Mouse (Mus musculus) adrenal gland, postnatal 14 days (tissue): ENCODE results near the gene Pbld2. TPM values are rescaled to one million over a fixed set of nuclear protein-coding genes. Genes with fewer than 3 reads are reported as not detected.
A peak's percentile ranks its signal among the peaks of the same experiment; 100 is the strongest.

Source experiments
- DNase-seq: peaks from one replicate; pipeline ENCODE4 v3.0.0; 2021; ENCODE audit warnings: mixed read lengths
- long read RNA-seq, 2 experiments: library from polyadenylated mRNA; stranded (forward); transcript quantifications; one replicate each; pipeline ENCODE4 v2.0.0; 2021
- total RNA-seq: library from RNA; stranded (reverse); gene quantifications from 2 replicates; pipeline ENCODE4 v1.2.3, GENCODE M21; 2021

Gene Pbld2
- total RNA-seq, result 4.6 and 8.7 TPM in 2 replicates
- long read RNA-seq, experiment 1, partial matches to known transcripts, result 0 of 1 reads
- long read RNA-seq, experiment 1, other reads (novel, unspliced or antisense), result 1 of 1 reads
- long read RNA-seq, experiment 2, partial matches to known transcripts, result 17 of 20 reads
- long read RNA-seq, experiment 2, other reads (novel, unspliced or antisense), result 3 of 20 reads

DNA sequence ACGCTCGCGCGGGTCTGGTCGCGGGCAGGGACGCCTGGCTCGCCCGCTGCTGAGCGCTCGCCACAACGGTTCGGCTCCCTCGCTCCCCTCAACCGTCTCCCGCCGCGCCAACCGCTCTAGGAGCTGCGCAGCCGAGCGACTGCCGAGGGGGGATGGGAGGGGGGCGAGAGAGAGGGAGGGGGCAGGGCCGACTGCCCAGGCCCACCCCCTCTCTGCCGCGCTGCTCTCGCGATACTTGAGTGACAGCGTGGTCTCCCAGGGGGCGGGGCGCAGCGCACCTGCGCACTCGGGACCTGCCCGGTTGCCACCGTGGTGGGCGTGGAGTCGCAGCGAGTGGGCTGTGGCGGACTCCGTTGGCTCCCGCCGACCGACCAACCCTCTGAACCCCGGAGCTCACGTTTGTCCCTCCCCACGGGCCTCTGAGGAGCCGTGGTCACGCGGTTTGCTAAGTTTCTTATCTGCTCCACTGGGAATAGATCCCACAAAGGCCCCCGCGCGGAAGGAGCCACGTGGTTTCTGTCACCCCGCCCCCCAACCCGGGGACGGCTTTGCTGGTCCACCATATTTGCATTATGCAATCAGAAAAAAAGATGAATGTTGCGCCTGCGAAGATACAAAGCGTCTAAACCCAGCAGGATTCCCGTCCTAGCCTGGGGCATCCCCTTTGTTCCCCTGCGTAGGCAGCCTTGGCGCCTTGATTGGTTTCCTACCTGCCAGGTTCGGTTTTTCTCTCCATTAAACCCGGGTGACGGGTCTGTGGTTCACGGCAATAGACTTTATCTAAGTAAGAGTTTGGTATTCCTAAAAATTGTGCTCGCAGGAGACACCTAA is at the start of gene Pbld2, which contains the start of gene Hnrnph3:
Pbld2 (plus strand) TSS at position 567 of the 831 bp plus-strand sequence.
Hnrnph3 (minus strand) TSS at position 469 of the 831 bp plus-strand sequence.
- peak; percentile 100 for DNase-seq

DNA sequence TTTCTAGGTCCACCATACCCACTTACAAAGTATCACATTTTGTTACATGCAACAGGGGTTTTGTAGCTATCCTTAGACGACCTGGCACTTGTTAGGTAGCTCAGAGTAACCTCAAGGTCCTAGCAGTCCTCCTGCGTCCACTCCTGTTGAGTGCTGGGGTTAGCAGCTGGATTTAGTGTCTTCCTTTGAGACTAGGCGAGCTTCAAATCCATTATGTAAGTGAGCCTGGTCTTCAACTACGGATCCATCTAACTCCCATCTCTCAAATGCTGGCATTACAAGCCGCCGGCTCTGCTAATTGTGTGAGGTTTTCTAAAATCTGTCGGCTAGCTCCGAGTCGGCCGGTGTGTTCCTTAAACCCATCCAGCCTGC is 44.5 kb upstream of the Pbld2 start:
- DNase-seq, result no peak

DNA sequence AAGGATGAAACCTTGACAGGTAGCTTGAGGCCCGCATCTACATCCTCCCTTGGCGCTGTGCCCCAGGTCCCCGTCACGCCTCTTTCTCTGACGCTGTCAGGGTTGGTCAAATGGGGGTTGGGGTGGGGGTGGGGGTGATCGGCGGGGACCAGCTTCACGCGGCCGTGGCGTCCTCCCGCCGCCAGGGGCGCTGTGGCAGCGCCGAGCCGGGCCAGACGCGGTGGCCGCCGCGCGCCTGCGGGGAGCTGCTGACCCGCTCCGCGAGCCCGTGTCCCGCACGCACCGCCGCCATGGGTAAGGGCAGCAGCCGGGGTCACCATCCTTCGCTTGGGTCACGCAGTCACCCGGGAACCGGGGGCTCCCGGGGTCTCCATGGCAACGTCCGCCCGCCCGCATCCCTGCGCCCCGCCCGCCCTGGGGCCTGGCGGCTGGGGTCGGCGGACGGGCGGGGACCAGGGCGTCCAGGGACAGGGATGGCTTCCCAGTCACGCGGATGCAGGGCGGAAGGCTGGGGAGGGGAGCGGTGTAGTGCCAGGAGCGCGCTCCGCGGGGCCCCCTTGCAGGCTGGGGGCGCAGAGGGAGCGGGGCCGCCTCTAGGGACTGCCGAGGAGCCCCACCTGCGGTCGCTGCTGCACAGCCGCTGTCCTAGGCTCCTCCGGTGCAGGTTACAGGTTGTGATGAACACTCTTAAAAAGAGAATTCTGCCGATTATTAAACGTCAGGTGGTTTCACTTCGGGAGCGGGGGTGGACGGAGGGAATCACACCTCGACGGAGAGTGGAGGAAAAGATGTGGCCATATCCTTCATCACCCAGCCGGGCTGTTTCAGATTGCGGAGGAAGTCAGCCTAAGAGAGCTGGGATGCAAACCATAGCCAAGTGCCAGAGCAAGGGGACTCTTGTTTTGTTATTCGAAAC is 43.8 kb upstream of the Pbld2 start, which contains the start of gene Rufy2:
Rufy2 (plus strand) TSS at position 185 of the 916 bp plus-strand sequence.
- peak; percentile 93 for DNase-seq

DNA sequence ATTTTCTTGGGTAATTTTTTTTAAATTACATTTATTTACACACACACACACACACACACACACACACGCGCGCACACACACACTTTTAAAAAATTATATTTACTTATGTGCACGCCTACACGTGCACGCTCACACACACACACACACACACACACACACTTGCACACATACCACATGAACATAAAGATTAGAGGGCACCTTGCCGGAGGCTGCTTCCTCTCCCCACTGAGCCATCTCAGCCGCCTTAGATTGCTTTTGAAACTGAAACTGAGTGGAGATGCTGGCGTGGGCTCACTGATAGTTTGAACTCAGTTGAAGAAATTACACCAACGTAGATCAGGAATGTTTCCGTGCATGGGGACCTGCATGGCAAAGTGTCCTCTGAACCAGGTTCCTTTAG is 40.0 kb upstream of the Pbld2 start:
- no peak for DNase-seq

DNA sequence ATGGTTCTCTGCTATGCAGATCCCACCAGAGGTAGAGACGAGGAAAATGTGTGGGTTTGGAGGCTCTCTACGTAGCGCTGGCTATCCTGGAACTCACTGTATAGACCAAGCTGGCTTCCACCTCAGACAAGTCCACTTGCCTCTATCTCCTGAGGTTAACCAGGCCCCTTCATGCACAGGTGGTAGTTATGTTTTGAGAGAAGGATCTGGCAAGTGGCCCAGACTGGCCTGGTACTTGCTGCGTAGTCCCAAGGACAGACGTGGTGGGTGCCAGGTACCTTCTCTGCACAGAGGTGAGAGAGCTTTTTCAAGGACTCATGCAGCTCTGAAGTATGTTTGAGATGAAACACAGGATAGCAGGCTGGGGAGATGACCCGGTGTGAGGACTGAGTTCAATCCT is 39.6 kb upstream of the Pbld2 start:
- DNase-seq, result no peak

DNA sequence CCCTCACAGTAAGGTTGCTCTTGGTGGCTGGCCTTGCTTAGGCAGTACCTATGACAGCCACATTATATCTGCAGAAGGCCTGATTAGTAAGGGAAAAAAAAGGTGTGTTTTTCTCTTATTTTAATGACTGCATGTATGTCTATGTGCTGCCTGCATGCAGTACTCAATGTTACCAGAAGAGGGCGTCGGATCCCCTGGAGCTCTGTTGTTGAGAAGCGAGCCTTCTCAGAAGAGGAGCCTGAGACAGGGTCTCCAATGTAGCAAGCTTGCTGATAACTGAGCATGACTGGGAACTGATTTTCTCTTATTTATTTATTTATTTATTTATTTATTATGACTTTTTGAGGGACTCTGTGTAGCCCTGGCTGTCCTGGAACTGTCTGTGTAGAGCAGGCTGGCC is 36.8 kb upstream of the Pbld2 start:
- DNase-seq, result peak; percentile 57

DNA sequence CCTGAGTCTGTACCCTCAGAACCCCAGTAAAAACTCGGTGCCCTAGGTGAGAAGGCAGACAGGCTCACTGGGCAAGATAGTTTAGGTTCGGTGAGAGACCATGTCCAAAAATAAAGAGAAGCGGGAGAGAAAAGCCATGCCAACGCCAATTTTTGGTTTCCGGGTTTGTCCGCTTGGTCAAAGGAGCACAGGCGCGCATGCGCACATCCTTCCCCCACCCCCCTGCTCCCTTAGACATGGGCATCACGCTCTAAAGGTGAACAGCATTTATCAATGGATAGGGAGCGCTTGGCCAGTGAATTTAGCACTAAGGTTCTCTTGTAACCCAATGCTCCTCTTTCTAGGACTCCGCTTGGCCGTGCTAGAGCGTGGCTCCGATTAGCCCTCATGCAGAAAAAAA is 33.5 kb upstream of the Pbld2 start:
- no peak for DNase-seq

DNA sequence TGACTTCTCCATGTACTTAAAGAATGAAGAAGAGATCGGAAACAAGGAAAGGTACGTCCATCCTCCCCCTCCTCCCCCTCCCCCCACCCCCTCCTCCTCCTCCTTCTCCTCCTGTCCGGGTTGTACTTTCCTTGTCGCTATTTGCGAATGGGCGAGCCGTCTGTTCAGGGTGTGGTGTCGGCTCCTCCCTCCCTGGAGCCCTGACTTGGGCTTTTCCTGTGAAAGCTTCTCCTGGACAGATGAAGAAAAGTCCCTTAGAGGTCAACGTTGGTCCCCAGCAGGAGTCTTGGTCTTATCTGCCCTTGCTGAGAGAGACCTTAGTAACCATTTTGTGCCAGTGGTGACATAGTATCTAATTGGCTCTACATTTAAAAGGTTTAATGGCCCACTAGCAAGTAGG is 30.1 kb upstream of the Pbld2 start:
- no peak for DNase-seq

DNA sequence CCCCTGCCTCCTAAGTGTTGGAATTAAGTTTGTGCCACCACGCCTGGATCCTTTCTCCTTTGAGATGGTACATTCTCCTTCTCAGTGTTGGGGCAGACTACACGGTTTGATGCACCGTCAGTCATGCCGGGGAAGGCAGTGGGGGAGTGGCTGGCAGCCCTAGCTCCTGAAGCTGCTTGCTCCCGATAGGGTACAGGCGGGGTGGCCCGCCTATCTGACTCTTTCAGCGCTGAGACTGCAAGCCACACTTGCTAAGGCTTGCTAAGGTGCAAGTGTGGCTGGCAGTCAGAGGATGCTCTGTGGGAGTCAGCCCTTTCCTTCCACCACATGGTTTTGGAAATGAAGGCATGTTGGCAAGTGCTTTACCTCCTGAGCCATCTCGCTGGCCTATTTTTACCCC is 23.5 kb upstream of the Pbld2 start:
- no peak for DNase-seq

DNA sequence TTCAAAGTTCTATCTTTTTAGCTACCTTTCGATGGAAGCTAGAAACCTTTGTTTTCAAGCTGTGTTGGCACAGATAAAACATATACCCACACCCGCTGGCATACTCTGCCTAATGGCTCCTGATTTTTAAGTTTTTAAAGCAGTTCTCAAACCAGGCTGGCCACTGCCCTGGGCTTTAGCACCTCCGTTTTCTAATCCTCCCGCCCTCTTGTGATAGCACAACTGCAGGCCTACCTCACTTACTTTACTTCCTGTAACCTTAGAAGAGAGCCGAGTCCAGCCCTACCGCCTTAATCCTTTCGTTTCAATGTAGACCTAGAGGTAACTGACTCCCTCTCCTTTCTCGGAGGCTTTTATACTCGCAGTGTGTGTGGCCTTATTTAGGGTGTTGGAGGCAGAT is 20.9 kb upstream of the Pbld2 start:
- DNase-seq, result no peak

DNA sequence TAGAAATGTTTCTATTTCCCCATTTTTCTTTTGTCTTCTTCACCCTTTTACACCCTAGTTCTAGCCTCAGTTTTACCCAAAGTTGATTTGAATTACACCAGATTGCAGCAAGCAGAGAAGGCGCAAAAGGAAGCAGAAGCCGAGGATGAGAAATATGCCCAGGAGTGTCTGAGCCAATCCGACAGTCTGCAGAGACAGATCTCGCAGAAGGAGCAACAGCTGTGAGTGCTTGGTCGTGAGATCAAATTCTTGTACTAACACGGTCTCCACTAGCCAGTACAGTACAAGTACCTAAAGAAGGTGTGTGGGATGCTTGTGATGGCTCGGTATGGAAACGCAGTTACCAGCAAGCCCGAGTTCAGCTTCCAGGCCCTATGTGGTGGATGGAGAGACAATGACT is 19.6 kb upstream of the Pbld2 start:
- DNase-seq, result no peak

DNA sequence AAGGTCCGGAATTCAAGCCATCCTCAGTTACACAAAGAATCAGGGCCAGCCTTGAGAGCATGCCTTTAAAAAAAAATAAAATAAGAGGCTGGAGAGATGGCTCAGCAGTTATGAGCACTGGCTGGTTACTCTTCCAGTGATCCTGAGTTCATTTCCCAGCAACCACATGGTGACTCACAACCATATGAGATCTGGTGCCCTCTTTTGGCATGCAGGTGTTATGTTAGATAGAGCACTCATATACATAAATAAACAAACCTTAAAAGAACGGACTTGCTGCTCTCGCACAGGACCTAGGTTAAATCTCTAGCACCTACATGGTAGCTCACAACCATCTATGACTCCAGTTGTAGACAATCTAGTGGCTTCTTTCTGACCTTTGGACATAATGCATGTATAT is 15.9 kb upstream of the Pbld2 start:
- DNase-seq, result no peak

DNA sequence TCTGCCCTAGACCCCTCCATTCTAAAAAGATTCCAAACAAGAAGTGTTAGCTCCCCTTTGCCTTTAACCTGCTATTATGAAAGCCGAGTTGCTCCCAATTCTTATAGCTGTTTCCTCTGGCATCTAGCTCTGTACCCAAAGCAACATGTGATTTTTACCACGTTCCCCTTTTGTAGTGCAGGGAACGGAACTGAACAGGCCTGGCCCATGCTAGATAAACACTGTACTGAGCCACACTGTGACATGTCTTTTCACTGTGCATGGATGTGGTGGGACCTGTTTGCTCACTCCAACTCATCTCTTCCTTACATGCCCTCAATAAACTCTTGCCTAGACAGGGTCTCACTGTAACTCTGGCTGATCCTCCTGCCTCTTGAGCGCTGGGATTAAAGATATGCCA is 13.8 kb upstream of the Pbld2 start:
- DNase-seq, result no peak

DNA sequence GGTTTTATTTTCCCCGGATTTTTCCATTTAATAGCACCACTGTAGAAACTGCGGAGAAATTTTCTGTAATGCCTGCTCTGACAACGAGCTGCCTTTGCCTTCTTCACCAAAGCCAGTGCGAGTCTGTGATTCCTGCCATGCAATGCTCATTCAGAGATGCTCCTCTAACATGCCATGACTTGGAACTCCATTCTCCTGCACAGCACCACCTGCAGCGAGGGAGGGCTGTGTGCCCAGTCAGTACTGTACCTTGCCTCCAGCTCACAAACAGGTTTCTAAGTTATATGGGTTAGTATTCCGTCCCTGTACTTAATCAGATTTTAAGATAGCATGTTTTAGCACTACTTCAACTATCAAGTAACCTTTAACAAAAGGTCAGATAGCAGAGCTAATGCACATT is 12.6 kb upstream of the Pbld2 start:
- no peak for DNase-seq

DNA sequence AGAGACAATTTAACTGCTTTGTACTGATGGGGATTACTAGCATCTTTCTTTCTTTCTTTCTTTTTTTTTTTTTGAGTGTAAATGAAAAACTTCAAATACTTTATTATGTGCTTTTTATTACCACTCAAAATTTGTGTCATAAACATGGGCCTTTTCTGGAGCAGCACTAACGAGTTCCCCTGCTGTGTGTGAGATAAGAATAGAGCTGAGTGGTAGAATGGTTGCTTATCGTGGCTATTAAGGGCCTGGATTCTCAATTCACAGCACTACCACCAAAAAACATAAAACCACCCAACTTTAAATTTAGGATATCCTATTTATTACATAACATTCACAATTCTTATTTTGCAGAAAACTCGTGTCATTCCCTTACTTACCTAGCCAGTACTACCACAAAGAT is 10.6 kb upstream of the Pbld2 start:
- DNase-seq, result no peak

DNA sequence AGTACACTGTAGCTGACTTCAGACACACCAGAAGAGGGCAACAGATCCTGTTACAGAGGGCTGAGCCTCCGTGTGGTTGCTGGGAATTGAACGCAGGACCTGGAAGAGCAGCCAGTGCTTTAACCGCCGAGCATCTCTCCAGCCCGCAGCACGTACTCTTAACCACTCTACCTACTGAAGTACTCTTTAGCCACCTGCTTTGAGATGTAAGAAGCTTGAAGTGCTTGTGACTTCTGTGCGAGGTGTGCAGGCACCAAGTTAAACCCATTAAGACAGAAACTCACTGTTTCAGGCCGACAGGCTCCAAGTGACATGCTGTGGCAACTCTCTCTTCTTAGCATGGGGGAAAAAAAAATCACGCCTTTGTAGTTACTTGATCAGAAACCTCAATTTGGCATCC is 9.9 kb upstream of the Pbld2 start:
- DNase-seq, result no peak

DNA sequence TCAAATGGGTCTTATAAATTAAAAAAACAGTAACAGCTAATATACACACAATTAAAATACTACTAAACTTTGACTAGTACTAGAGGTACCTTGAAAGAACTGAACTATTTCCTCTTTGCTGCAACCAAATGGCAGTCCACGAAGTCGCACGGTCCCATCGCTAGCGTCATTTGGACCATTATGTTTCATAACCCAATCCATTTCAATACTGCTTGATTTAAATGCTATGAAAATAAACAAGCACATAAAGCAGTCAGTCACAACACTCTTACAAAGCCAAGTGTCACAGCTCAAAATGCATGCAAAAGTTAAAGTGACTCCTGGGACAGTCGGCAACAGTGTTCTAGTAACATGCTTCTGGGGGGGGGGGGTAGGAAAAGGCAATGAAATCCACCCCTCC is 4.8 kb upstream of the Pbld2 start:
- no peak for DNase-seq

DNA sequence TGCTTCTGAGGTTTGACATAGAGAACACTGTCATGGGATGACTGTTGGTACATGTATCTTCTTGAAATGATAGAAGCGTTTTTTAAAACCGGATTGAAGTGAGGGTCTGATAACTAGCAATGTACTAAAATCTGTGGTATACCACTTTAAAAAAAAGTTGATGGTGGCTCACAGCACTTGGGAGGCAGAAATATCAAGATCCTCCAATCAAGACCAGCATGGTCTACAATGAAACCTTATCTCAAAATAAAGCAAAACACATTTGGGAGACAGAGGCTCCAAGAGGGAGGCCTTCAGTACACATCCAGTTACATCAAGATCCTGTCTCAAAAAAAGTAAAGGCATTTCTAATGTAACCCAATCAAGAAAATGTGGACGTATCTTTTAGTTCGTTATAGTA is 2.4 kb upstream of the Pbld2 start:
- no peak for DNase-seq

DNA sequence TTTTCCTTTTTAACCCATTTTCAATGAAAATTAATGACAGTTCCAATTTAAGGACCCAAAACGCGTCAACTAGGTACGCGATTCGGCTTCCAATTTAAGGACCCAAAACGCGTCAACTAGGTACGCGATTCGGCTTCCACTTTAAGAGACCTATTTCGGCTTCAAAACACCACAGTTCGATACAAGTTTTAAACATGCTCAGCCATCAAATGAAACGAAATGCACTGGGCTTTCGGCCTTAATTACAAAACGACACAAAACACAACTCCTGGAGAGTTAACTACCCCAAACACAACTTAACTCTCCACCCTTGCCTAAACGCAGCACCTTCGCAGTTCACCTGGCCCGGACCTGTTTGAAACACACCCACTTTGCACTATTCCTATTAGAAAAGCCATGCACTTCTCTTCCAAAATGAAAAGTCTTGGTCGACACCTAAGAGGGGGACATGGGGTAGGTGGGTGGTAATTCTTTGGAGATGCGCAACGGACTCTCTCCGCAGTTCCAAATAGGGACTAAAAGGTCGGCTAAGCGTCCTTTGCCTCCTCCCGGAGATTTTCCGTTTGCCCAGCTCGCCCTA is 1.5 kb upstream of the Pbld2 start:
- no peak for DNase-seq

DNA sequence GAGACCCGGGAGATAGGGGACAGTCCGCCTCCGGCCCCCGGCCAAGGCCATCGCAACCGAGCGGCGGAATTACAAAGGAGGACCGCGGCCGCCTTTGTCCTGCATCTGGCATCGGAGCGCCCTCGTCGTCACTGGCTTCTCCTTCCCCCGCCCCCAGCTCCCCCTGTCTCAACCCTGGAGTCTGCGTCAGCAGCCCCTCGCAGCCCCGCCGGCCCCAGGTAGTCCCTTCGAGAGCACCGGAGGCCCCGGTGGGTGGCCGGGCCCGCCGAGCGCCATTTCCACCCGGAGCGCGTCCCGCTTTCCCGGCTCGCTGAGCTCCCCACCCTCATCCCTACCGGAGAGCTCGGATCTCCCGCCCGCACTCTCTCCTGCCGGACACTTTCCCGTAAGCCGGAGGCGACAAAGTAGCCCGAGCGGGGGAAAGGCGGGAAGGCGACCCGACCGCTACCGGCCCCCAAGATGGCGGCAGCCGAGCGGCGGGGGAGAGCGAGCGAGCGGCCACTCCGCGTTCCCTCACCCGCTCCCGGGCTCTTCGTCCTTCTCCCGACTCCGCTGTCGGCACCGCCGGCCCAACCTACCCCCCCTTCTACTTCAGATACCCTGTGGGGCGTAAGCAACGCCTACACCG is 880 bp upstream of the Pbld2 start:
- peak; percentile 89 for DNase-seq

DNA sequence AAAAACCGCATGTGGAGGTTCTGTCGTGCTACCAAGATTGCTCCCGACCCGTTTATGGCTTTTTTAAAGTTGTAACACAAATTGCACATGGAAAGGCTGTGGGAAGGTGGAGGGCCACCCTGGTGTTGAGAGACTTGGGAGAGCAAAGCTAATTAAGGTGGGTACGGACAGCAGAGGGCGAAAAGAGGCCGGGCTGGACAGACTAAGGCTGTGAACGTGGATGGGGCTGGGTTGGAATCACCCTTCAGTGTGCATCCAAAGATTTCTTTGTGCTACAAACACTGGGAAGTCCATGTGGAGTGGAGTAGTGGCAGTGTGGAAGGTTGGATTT is 430 bp downstream of the Pbld2 start:
- DNase-seq, result peak; percentile 80

DNA sequence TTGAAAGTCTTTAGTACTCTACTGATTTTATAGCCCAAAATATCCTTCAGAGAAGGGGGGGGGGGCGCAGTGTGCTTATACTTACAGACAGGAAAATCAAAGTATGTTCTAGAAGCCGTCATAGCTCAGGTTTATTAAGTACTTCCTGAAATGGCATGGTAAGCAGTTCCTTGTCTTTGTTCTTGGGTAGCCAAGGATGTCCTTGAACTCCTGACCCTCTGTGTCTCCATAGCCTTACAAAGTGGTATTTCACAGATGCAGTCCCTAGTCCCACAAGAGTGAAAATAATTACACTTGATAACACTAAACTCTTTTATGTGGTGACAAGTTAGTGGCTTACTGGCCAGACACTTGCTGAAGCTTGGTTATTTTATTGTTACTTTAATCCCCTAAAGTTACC is 901 bp downstream of the Pbld2 start:
- DNase-seq, result no peak
